Mouse (Mus musculus) ES-E14 (cell line): ENCODE measurements around the gene Dclk2. TPM values are rescaled to one million over a fixed set of nuclear protein-coding genes. Genes with fewer than 3 reads are reported as not detected.

ENCODE experiments used
- DNase-seq: peaks from one replicate; pipeline ENCODE4 v3.0.0-alpha.2; 2013; ENCODE audit warnings: low read depth, low spot score
- H3K27ac ChIP-seq: 2 replicates; pipeline ENCODE4 v1.5.1; 2012; ENCODE audit warnings: low read depth, mild to moderate bottlenecking, low read length, moderate library complexity, mixed read lengths; ENCODE audit not compliant: poor library complexity, insufficient read depth, severe bottlenecking
- H3K36me3 ChIP-seq: 2 replicates; pipeline ENCODE4 v1.6.1; 2012; ENCODE audit warnings: mild to moderate bottlenecking, low read length, moderate library complexity, mixed read lengths; ENCODE audit not compliant: control insufficient read depth, poor library complexity, insufficient read depth, severe bottlenecking
- H3K4me1 ChIP-seq, 2 experiments: fragments of 150-350 bp in 1 of 2; sonication (generic) in 1 of 2; 2 replicates each; pipeline ENCODE4 v1.6.1; 2012; ENCODE audit warnings: low read length in 2 of 2, mild to moderate bottlenecking in 1 of 2, mixed read lengths in 1 of 2; ENCODE audit not compliant: control insufficient read depth in 2 of 2, insufficient read depth in 2 of 2, poor library complexity in 1 of 2
- H3K4me3 ChIP-seq, 2 experiments: fragments of 150-350 bp in 1 of 2; sonication (generic) in 1 of 2; 2 replicates each; pipeline ENCODE4 v1.5.1; 2012; ENCODE audit warnings: low read length in 2 of 2, low read depth in 1 of 2, mild to moderate bottlenecking in 1 of 2, mixed read lengths in 1 of 2; ENCODE audit not compliant: insufficient read depth in 1 of 2, poor library complexity in 1 of 2, severe bottlenecking in 1 of 2
- H3K9ac ChIP-seq: 2 replicates; pipeline ENCODE4 v1.6.1; 2012; ENCODE audit warnings: low read depth, mild to moderate bottlenecking, low read length, mixed read lengths; ENCODE audit not compliant: poor library complexity, insufficient read depth, severe bottlenecking
- H3K9me3 ChIP-seq: fragments of 150-350 bp; sonication (generic); 2 replicates; pipeline ENCODE4 v1.6.1; 2012; ENCODE audit warnings: low read depth, mild to moderate bottlenecking, low read length; ENCODE audit not compliant: control insufficient read depth, insufficient read depth
- CHD2 ChIP-seq: IDR thresholded peaks from 2 replicates; pipeline ENCODE4 v1.6.1; 2014; ENCODE audit warnings: mild to moderate bottlenecking, low read depth, low read length, inconsistent platforms
- HCFC1 ChIP-seq: IDR thresholded peaks from 2 replicates; pipeline ENCODE4 v1.6.1; 2012; ENCODE audit warnings: low read length, inconsistent platforms, borderline replicate concordance; ENCODE audit not compliant: insufficient read depth
- MAFK ChIP-seq: IDR thresholded peaks from 2 replicates; pipeline ENCODE4 v1.6.1; 2014; ENCODE audit warnings: mild to moderate bottlenecking, low read depth, low read length, inconsistent platforms; ENCODE audit not compliant: insufficient read depth
- ZC3H11A ChIP-seq: IDR thresholded peaks from 2 replicates; pipeline ENCODE4 v1.6.1; 2012; ENCODE audit warnings: low read depth, mild to moderate bottlenecking, inconsistent platforms, low read length, borderline replicate concordance
- ZNF384 ChIP-seq: IDR thresholded peaks from 2 replicates; pipeline ENCODE4 v1.6.1; 2012; ENCODE audit warnings: low read depth, low read length, inconsistent platforms
- in situ Hi-C, 2 experiments: fragments of 600-800 bp; cut with MboI; formaldehyde crosslinking; loops; one replicate each; pipeline ENCODE4 v1.15.1; 2025; ENCODE audit warnings: low sequenced_read_pairs in 2 of 2, inconsistent platforms in 1 of 2; ENCODE audit not compliant: unreplicated experiment in 2 of 2
- total RNA-seq: library from RNA; depleted of rRNA; stranded (reverse); fragments of 300-350 nt; gene quantifications from 2 replicates; pipeline ENCODE4 v1.2.3, GENCODE M21; 2012

The Dclk2 gene
- total RNA-seq, 1 experiment, result 13.6 TPM

DNA sequence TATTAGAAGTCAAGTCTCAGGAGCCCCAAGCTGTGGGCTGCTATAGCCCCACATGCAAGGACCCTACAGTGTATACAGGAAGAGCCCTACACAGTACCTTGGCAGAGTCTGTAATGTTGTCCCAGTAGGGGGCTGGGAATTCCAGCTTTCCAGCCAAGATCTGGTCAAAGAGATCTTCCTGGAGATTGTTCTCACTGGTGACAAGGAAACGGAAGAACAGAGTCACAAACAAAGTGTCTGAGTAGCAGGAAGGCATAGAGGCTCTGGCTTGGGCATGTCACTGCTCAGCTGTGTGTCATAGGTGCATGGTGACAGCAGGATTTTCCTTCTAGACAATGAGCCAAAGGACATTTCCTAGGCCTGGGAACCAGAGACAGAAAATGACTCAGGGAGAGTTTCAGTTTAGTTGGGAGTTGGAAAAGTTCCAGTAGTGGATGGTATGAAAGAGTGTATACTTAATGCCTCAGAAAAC lies 126.9 kb downstream of the Dclk2 start:
- DNase-seq, result no peak
- Histone ChIP-seq H3K9me3 (no peaks in the 10 kb centered on the region), H3K4me3 (no peak overlapping the region), H3K9ac (no peak overlapping the region), H3K36me3 (peaks cover 7% of the 10 kb centered on the region; the same call in 1 of the 2 replicates), H3K27ac (no peak overlapping the region), H3K4me1 (peaks cover 0 to 3% of the 10 kb centered on the region in 2 experiments; a peak in 1 of 4 replicates)
- no peak for TF ChIP-seq MAFK
- no peak for TF ChIP-seq ZC3H11A
- no peak for TF ChIP-seq ZNF384
- TF ChIP-seq HCFC1, result no peak
- no peak for TF ChIP-seq CHD2
- in situ Hi-C loops, result loop anchor here in 1 of 2 experiments (5.0 kb wide), 1 partner anchor 184 kb away; no protein-coding TSS in a partner anchor

DNA sequence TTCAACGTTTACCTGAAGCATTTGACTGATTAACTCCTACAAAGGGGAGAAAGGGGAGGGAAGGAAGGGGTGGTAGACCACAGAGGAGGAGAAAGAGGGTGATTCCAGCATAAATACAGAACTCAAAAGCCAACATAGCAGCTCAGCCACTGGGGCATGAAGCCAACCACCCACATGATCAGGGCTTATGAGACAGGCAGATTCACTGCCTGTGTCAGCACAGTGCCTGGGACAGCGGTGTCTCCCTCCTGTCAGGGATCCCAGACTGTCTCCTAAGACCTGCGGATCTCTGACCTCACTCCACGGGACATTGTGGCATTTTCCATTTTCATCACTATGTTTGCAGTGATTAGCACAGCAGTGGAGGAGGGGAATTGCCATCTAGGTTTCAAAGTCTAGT lies 127.4 kb downstream of the Dclk2 start:
- in situ Hi-C loops, result loop anchor here in 1 of 2 experiments (5.0 kb wide), 1 partner anchor 184 kb away; no protein-coding TSS in a partner anchor
- H3K4me3 ChIP-seq, result no peak overlapping the region
- peaks cover 7% of the 10 kb centered on the region; the same call in 1 of the 2 replicates for H3K36me3 ChIP-seq

DNA sequence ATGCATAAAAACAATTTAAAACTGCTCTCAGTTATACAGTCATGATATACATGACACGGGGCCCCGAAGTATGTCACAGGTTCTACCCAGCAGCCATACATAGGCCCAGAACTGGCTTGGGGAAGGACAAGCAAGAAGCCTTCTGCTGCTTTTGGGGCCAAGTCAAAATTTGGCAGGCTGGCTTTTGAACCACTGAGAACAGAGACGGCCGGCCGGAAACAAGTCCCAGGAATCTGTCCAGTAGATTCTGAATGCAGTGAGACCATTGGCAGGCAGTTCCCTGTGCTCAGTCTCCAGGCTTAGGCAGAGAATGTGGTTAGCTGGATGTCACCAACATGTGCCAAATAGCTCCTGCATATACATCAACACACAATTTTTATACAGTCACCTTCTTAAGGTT lies 130.9 kb downstream of the Dclk2 start:
- Histone ChIP-seq H3K9ac (no peak overlapping the region), H3K4me1 (peaks cover 0 to 3% of the 10 kb centered on the region in 2 experiments; a peak in 1 of 4 replicates), H3K27ac (no peak overlapping the region), H3K9me3 (no peaks in the 10 kb centered on the region), H3K4me3 (no peak overlapping the region), H3K36me3 (peaks cover 5% of the 10 kb centered on the region; the same call in 1 of the 2 replicates)
- in situ Hi-C loops, result loop anchor here in 1 of 2 experiments (5.0 kb wide), 1 partner anchor 188 kb away; no protein-coding TSS in a partner anchor
- no peak for TF ChIP-seq MAFK
- TF ChIP-seq ZNF384, result no peak
- no peak for TF ChIP-seq ZC3H11A
- TF ChIP-seq CHD2, result no peak
- TF ChIP-seq HCFC1, result no peak
- no peak for DNase-seq

More for the DNA sequence above, 127.4 kb downstream of the Dclk2 start:
- TF ChIP-seq CHD2 (no peak), ZNF384 (no peak), HCFC1 (no peak), MAFK (no peak), ZC3H11A (no peak)
- H3K27ac ChIP-seq, result no peak overlapping the region
- DNase-seq, result no peak
- no peaks in the 10 kb centered on the region for H3K9me3 ChIP-seq
- peaks cover 0 to 3% of the 10 kb centered on the region in 2 experiments; a peak in 1 of 4 replicates for H3K4me1 ChIP-seq
- H3K9ac ChIP-seq, result no peak overlapping the region

DNA sequence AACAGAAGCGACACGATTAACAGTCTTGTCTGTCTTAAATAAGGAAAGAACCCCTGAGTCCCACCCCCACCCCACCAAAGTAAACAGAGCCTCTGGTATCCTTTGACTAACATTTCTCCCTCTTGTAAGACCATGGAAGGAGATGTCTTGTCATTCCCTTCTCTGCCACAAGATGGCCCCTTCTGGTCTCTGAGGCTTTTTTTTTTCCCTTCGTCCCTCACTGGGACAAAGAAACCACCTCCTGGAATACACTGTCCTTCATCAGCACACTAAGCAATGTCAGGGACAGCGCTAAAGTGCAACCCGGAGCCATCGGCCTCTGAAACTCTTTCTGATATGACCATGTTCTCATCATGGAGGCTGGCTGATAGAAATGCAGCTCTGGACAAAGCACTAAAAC lies 131.9 kb downstream of the Dclk2 start:
- H3K9ac ChIP-seq, result no peak overlapping the region
- in situ Hi-C loops, result no loop called here
- TF ChIP-seq ZC3H11A, result peak; percentile 29; the same call in 1 of the 2 replicates
- no peak for TF ChIP-seq MAFK
- no peak for TF ChIP-seq CHD2
- TF ChIP-seq HCFC1, result no peak
- TF ChIP-seq ZNF384, result peak; percentile 92
- peaks cover 0 to 3% of the 10 kb centered on the region in 2 experiments; a peak in 1 of 4 replicates for H3K4me1 ChIP-seq
- DNase-seq, result peak; percentile 80
- peaks cover 4% of the 10 kb centered on the region; the same call in 1 of the 2 replicates for H3K36me3 ChIP-seq
- no peak overlapping the region for H3K4me3 ChIP-seq
- H3K9me3 ChIP-seq, result no peaks in the 10 kb centered on the region
- H3K27ac ChIP-seq, result no peak overlapping the region
